Mouse (Mus musculus) embryo, embryonic 11 days (tissue): ENCODE results near the gene Pam.

ENCODE experiments used
- DNase-seq: peaks from one replicate; pipeline ENCODE4 v3.0.0-alpha.2; 2015

The Pam gene

DNA sequence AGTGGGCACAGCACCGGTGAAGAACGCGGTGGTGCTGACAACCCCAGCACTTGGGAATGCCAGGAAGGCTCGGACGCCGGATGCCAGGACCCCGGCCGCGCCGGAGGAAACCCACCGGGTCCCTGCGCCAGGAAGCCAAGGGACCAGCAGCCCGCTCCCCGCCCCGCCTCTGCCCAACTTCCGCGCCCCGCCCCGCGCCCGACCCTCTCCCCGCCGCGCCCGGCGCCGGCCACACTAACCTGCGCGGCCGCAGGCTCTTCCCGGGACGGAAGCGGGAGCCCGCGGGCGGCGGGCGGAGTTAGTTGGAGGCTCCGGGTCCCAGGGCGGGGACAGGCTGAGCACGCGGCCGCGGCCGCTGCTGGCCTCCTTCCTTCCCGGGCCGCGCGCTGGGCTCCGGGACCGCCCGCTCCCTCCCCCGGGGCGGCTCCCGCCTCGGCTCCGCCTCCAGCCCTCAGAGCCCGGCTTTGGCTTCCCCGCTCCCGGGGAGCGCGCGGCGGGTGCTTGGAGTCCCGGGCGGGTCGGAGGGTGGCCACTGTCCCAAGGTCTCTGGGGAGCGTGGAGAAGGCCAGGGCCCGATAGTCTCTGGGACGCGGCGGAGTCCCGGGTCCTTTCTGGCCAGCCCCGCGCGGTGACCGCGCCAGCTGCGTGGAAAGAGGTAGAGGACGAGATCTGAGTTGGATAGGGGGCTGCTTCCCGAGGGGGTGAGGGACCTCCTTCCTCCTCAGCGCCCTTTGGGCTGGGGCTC, at the start of gene Pam:
TSS of gene Pam (minus strand) at position 401 of the 745 bp plus-strand sequence.
- DNase-seq = peak; percentile 91

DNA sequence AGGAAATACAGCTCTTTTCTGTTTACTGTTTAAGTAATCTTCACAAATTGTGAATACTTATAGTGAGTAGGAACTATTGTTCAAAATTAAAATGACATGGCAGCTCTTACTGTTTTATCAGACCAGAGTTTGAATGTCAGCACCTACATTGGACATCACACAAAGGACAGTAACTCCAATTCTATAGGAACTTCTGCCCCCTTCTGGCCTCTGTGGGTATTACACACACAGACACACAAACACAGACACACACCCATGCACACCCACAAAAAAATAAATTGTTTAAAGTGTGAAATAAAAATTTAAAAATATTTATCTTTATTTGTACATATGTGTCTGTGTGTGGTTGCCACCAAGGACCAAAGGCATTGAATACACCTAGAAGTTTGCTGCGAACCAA, 49.4 kb upstream of the Pam start:
- no peak for DNase-seq

DNA sequence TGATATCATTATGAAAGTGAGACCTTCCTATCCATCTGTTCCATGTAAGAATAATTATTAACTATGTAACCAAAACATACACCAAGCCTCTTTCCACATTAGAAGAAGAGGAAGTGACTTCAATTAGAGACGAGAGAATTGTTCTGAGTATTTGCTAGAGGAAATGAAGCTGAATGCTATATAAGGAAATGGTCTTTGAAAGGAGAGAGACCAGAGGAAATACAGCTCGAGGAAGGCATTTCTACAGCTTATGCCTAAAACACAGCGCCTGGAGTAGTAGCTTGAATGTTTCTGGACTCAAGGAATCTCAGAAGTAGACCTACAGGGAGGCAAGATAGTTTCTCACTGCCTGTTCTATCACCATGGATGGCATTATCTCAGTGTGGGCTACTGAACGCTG, 35.8 kb upstream of the Pam start:
- DNase-seq = no peak

DNA sequence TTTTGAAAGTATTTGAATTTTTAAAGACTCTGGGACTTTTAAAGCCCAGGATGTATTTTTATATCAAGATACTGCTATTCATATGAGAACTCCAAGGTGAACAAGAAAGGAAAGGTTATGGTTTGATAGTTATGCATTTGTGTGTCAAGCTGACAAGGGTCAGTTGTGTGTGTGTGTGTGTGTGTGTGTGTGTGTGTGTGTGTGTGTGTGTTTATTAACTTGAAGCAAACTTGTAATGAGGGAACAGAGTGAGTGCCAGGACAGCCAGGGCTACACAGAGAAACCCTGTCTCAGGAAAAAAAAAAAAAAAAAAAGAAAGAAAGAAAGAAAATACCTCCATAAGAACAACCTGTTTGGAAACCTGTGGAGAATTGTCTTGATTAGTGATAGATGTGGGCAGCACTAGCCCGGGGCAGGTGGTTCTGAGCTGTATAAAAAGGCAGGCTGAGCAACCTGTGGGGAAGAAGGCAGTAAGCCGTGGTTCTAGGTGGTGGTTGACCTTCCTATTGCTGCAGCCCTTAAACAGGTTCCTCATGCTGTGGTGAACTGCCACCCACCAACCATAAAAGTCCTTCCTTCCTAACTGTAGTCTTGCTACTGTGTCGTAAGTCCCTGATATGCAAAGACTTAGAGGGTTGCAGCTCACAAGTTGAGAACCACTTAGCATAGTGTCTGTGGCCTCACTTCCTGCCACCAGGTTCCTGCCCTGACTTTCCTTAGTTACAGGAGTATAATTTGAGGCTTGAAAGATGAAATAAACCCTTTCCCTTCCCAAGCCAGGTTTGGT, 34.3 kb upstream of the Pam start:
- no peak for DNase-seq

DNA sequence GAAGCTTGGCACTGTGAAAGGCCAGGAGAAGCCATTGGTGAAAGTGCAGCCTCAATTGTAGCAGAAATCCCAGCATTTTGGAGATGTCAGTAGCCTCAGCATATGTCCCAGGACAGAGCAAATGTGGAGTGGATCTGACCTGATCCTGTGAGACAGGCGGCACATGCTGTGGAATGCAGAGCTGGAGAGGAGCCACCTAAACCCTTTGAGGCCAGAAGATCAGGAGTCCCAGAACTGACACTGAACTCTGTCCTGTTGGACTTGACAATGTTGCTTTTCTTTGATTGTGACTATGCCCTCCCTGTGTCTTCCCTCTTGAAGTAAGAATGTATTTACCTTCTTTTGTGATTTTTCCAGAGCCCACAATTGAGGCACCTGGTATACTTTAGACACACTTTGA, 33.7 kb upstream of the Pam start:
- no peak for DNase-seq

DNA sequence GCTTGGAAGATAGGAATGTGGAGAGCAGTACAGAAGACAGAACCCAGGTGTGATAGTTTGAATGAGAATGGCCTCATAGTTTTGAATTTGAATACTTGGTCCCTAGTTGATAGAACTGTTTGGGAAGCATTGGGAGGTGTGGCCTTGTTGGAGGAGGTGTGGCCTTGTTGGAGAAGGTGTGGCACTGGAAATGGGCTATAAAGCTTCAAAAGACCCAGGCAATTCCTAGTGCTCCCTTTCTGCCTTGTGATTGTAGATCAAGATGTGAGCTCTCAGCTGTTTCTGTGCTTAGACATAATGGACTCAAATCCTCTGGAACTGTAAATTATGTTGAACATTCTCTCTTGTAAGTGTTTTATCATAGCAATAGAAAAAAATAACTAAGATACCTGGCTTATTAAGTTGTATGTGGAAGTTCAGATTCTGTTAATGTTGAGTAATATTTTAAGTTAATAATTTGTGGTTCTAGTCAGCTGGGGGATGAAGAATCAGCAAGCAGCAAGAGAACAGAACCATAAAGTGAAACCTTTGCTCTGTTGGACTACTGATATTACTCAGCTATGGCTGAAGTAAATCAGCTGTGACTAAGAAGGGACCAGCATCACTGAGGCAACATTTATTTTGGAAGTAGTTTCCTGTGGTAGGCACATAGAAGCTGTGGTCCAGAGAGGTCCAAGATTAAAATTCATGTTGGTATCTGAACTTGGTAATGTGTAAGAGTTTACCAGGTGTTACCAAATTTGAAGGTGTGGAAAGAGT, 33.1 kb upstream of the Pam start:
- DNase-seq = no peak

DNA sequence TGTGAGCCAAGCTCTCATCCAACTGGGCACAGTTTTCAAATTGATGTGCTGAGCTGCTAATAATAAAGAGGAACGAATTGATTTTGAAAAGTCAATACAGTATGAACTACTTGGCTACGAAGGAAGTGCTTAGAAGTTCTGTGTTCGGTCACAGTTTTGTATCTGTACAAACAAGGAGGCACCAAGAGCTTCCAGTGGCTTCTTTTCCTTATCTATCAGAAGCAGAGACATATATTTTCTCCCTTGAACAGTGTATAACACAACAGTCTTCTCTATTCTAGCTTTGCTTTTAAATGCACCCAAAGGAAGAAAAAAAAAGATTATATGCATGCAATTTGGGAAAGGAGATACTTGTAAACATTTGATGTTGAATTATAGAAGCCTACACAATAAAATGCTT, 30.8 kb upstream of the Pam start:
- no peak for DNase-seq

DNA sequence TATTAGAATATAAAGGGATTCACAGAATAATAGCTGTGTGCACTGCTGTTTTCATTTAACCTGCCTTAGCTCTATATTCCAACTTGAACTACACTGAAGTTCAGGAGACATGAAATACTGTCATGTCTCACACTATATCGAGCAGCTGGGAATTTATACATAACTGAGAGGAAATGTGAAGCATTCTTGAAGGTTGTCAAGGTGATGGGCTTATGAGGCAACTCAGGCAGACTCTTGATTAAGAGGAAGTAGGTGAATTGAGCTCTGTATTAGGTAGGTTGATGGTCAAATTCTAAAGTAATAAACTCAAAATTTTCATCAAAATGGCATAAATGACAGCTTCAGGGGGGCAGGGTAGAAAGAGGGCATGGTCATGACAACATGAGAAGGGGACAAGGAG, 29.3 kb upstream of the Pam start:
- DNase-seq = no peak

DNA sequence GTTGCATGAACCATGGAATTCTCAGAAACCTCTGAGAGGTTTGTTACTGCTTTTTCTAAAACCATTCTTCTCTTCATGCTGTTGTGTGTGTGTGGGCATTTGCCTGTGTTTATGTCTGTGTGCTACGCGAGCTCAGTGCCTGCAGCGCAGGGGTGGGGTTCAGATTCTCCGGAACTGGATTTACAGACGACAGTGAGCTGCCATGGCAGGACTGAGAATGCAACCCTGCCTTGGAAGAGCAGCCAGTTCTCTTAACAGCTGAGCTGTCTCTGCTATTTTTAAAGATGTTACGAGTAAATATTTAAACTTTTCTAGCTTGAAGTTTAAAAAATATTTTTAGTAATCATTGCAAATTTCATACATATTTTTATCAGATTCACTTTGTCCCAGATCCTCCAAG, 24.1 kb upstream of the Pam start:
- no peak for DNase-seq

DNA sequence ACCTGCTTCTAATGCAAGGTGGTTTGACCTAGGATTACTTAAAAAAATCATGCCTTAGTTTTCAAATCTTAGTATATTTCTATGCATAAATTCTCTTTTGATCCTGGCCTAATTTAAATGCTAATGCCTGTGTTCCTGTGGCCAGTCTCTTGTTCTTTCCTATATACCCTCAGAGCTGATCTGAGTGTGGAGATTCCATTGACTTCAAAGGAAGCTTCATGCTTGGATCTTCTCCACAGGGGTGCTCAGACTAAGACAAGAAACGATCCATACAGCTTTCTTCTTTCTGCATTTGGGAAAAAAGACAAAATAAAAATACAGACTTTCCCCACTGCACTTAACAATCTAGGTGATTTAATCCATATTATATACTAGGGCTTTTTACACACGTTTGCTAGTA, 12.2 kb upstream of the Pam start:
- no peak for DNase-seq

DNA sequence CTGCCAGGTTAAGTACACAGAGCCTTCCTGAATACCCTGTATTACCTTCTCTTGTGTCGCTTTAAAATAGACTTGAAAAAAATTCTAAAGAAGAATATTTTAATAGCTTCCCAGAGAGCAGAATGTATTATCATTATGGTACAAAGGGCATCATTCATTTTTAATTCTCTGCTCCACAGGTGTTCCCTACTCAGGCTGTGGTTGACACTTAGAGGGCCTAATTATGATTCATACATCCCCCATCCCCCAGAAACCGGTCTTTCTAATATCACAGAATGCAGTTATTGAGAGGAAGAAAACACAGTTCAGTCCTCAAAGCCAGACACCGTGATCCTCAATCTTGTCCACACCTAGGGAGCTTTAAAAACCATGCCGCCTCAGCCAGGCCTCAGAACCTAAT, 4.0 kb upstream of the Pam start:
- no peak for DNase-seq

DNA sequence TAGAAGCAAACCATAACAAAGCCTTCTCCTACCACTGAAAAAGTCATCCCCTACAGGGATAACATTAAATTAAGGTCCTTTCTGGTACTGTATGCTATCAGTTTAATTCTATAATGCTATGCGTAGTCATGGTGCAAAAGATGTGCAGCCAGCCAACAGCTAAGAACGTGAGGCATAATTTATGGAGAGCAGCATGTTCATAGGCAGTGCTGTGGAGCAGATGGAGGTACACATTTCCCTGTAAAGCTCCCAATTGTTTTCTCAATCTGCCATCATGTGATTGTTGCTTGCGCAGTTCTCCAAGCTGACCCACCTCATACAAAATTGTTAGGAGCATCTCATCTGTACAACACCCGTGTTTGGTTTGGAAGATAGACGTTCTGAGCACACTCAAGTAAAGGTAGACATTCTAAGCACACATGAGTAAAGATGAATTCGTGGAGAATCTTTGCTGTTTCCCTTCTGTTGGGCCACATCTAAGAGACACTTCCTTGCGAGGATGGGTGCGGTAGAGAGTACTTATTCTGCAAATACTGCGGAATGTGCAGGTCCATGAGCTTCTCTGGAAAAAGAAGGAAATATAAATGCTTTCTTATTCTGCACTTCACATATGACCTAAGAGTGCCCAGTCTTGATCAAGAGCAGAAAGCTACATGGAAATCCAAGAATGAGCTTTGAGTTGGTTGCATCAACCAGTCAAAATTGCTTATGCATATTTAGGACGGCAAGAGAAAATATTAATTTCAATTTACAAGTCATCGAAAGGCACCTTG, 2.7 kb upstream of the Pam start:
- no peak for DNase-seq

DNA sequence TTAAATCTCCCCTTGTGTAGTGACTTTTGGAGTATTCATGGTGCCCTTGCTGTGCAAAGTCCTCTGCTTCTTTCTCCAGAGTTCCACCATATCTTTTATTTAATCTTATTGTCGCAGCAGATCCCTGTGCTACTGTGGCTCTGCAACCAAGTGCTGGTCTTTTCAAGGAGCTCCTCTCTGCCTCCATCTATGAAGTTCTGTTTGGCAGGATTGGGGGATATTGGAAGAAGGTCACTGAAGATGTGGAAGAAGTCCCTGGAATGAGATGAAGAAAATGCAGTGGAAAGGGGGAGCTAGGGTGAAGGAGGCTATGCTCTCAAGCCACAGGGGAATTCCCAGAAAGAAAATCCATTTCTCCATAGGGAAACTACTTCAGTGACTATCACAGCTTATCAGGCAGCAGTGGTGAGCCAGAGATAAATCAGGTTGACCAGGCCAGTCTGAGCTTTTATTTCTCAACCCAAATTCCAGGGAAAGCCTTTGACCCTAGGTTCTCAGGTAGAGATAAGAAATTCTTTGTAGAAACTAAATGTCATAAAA, 1.0 kb upstream of the Pam start:
- no peak for DNase-seq

DNA sequence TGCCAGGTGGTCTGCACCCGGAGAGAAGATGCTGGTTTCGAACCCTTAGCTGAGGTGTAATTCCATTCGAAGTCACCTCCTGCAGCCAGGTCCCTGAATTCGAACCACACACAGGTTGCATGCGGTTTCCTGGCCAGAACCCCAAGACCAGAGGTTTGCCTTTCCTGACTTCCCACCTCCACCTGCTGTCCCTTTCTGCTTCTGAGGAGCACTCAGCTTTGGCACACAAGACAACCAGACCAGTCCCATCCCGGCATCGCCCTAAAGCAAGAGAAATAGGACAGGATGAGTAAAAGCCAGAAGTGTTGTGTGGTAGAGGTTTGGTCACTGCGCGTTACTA, 515 bp upstream of the Pam start:
- DNase-seq = no peak

DNA sequence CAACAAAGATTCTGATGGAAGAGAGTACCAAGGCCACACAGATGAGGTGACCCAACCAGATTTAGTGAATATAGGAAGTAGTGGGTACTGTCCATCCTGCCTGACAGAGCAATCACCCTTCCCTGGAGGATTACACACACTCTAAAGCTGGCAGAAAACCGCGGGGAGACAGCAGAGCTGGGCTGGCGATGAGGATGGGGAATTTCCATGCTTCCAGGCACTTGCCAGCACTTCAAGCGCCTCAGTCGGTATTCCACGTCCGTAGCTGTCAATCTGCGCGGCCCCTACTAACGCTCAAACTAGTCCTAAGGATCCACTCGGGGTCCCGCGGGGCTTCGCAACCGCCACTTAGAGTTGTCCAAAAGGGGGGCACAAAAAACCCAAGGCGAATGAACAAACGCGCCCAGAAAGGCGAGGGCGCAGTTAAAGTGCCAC, 618 bp downstream of the Pam start:
- DNase-seq = peak; percentile 67

DNA sequence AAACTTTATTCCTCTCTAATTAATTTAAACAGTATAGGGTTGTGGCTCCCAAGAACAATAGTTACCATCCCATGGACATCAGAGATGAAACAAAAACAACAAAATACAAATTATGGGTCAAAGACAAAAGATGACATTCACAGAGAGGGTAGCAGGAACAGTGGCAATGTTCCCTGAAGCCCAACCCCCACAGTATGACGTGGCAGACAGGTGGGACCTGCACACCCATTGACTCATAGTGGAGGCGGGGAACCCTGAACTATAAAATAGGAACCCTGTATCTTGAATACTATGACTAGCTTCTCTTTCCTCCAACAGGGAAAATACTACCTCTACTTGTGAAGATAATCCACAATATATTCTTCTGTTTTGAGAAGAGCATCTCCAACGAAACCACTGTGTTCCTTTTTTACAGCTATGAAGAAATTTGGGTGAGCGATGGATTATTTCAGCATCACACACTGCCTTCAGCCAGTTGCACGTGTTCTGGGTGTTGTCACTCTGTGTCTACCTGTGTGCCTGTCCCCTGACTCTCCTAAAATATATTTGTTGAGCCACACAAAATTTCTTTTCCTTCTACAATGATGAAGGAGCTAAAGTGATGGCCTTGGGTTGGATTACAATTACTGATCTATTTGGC, 6.0 kb downstream of the Pam start:
- no peak for DNase-seq

DNA sequence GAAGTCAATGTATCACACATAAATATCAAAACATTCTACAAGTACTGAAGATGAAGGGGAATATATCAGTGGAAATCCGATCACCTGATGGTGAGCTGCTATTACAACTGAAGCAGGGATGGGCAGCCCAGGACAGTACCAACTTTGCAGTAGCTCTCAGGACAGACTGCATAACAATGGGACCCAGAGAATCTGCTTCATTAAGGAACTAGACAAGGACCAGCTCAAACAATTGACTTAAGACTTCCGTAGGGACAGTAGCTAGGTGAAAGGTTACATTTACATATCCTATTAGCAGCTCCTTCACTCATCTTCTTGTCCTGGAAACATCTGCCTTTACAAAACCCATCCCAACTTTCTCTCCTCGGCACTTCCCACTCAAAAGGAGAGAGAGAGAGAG, 9.0 kb downstream of the Pam start:
- DNase-seq = no peak

DNA sequence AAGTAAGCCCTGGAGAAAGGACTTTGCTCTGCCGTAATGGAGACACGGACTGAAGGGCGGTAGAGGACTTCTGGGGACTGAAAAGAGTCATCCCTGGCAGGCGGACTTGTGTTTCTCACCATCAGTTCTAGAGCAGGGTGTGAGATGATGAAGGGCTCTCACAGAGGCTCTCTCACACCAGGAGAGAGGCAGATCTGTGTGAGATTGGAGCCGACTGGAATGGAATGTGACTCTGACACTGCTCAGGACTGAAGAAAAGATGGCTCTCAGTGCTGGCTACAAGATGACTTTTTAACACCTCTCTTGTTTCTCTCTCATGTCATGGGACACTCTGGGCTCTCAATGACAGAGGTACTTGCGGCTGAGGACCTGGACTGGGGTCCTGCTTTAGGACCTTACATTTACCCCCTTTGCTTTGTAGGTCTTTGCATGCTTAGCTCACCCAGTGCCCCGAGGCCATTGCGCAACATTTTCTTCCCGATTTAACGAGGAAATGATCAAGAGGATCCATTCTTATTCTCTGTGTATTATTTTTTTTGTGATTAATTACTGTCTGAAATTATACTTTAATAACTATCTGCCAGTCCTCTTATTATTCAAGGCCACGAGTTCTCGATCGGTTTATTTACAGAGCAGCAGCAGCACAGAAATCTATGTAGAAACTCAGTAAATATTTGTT, 10.7 kb downstream of the Pam start:
- DNase-seq = no peak

DNA sequence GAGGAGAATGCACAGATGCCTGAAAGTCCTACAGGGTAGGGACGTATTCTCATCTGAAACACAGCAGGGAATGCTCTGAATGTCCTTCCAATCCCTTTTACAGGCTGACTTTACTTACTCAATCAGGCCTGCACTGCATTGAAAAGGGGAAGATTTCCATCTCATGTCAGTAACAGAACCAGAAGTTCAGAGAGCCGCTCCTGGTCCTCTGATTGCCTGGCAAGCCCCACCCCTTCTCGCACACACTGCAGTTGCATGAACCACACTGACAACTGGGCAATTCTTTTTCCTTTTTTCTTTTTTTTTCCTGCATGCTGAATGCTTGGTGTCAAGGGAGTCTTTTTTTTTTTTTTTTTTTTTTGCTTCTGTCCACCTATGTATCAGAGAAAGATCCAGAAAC, 11.9 kb downstream of the Pam start:
- no peak for DNase-seq

DNA sequence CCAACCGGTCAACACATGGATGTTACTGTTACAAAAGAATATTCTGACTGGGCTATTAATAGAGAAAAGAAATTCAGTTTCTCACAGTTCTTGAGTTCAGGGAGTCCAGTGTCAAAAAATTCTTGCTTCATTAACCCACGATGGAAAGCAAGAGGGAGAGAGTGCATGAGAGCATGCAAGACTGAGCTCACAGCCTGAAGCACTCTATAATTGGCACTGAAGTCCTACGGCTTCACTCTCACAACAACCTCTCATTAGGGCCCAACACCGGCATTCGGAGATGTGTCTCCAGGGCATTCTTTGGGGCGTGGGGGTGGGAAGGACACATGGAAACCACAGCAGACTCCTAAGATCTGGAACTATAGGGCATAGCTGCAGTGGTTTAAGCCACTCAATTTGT, 12.5 kb downstream of the Pam start:
- no peak for DNase-seq

DNA sequence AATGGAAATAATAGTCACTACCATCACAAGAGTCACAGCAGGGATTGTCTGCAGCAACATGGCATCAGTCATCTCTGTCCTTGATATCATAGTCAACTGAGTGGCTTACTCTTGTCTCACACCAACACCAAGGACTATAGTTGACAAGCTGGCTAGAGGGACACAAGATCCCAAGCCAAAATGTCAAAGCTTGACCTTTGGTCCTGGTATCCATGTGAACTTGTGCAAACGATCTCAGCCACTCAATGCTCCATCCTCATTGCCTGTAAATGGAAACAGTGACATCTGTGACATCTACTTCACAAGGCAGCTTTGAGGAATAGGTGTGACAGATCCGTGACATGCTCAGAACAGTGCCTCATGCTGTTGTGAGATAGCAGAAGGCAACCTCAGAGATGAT, 15.0 kb downstream of the Pam start:
- DNase-seq = no peak

DNA sequence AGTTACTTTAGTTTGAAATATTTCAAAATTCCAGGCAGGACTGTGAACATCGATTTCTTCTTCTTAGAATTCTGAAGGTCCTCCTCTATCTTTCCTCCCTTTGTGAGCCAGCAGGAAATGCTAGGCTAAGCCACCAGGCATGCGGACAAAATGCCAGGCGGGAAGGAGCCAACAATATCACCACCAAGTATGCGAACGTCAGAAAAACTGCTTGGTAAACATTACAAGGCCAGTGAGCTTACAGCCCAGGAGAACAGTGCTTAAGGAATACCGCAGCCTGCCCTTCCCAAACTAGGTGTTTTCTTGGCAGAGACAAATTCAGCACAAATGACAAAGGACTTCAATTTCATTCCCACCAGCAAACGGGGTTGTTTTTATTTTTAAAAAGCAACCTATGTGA, 15.8 kb downstream of the Pam start:
- DNase-seq = no peak
